In genomic region chr1:132921071-132921470, GRCm38 (mm10) we compare ENCODE assay signal across 9 mouse cellular contexts. TPM values are rescaled to one million over a fixed set of nuclear protein-coding genes. Genes with fewer than 3 reads are reported as not detected.
DNase-seq lines count a peak whose midpoint lies in the region; ATAC-seq and TF ChIP-seq lines count a peak whose summit lies in the region.
"Had no signal": no experiment of that assay in that cellular context is flagged by ENCODE, and none has a peak within 500 bp of the region (broad histone marks: within the 10 kb centered on the region; RNA-seq: fewer than 3 reads in every experiment).

No protein-coding gene starts in this region.

- no peak for TF ChIP-seq CTCF in testis, adult 2 months (IDR thresholded peaks at IDR 0.05; ENCODE audit: control insufficient read depth, insufficient read depth, insufficient replicate concordance, low read depth, low read length)

- no peak overlapping the region for H3K4me3 ChIP-seq in heart, embryonic 11.5 days (ENCODE audit: low read depth, low read length)
- H3K4me3 ChIP-seq in testis, adult 2 months (ENCODE audit: control insufficient read depth, low read depth, low read length): peak overlapping the region; percentile 41; the same call in 1 of the 2 replicates
- H3K4me3 ChIP-seq in limb, embryonic 12.5 days (replicated peaks): no peak overlapping the region

- no peak for DNase-seq in heart, adult 9 months (ENCODE audit: low spot score in 2 of 2)
- DNase-seq in testis, postnatal 10 days (ENCODE audit: low spot score): no peak
- DNase-seq in cerebellum, postnatal 36 days: no peak
- DNase-seq in urinary bladder, postnatal 4 days (ENCODE audit: low spot score in 2 of 2): no peak

- peak overlapping the region; percentile 30 for H3K4me2 ChIP-seq in heart, embryonic 11.5 days
- peak overlapping the region; percentile 22; the same call in 1 of the 2 replicates for H3K4me2 ChIP-seq in limb, embryonic 12.5 days

- 14% methylated on average over 13 of the region's 13 CpGs for WGBS in heart, embryonic 11.5 days (ENCODE audit: insufficient replicate concordance)
- 8% methylated on average over 13 of the region's 13 CpGs for WGBS in limb, embryonic 12.5 days

- H3K9me3 ChIP-seq in heart, embryonic 11.5 days (replicated peaks; ENCODE audit: control insufficient read depth, low read length): no peaks in the 10 kb centered on the region
- no peaks in the 10 kb centered on the region for H3K9me3 ChIP-seq in limb, embryonic 12.5 days

- TF ChIP-seq POLR2A in testis, adult 2 months (IDR thresholded peaks at IDR 0.05; ENCODE audit: control insufficient read depth, low read depth, low read length): no peak

- H3K9ac ChIP-seq in heart, embryonic 11.5 days (ENCODE audit: low read depth, low read length): no peak overlapping the region
- H3K9ac ChIP-seq in limb, embryonic 12.5 days (replicated peaks): no peak overlapping the region

- H3K36me3 ChIP-seq in heart, embryonic 11.5 days (ENCODE audit: control insufficient read depth, insufficient read depth, low read length): no peaks in the 10 kb centered on the region
- no peaks in the 10 kb centered on the region for H3K36me3 ChIP-seq in testis, adult 2 months (ENCODE audit: control insufficient read depth, insufficient read depth, low read length)
- no peaks in the 10 kb centered on the region for H3K36me3 ChIP-seq in limb, embryonic 12.5 days

- peaks cover 12% of the 10 kb centered on the region for H3K4me1 ChIP-seq in heart, embryonic 11.5 days (ENCODE audit: control insufficient read depth, insufficient read depth, low read length)
- no peaks in the 10 kb centered on the region for H3K4me1 ChIP-seq in testis, adult 2 months (ENCODE audit: control insufficient read depth, insufficient read depth, low read length)
- H3K4me1 ChIP-seq in limb, embryonic 12.5 days (replicated peaks): peaks cover 23% of the 10 kb centered on the region

- H3K27ac ChIP-seq in heart, embryonic 11.5 days (ENCODE audit: low read depth, low read length): no peak overlapping the region
- H3K27ac ChIP-seq in testis, adult 2 months (ENCODE audit: control insufficient read depth, insufficient read depth, low read depth, low read length): no peak overlapping the region
- H3K27ac ChIP-seq in limb, embryonic 12.5 days: no peak overlapping the region

- H3K27me3 ChIP-seq in heart, embryonic 11.5 days (ENCODE audit: control insufficient read depth, insufficient read depth, low read length): peaks cover 5% of the 10 kb centered on the region; the same call in 1 of the 2 replicates
- no peaks in the 10 kb centered on the region for H3K27me3 ChIP-seq in testis, adult 2 months (ENCODE audit: control insufficient read depth, insufficient read depth, low read length)
- H3K27me3 ChIP-seq in limb, embryonic 12.5 days: peaks cover 55% of the 10 kb centered on the region

- no peak for ATAC-seq in heart, embryonic 11.5 days (replicated peaks; ENCODE audit: insufficient number of reproducible peaks, low FRiP score, low TSS enrichment)
- ATAC-seq in limb, embryonic 12.5 days (ENCODE audit: insufficient number of reproducible peaks, insufficient read depth, low FRiP score, low TSS enrichment, low read depth): no peak
- no peak for ATAC-seq in granulocyte monocyte progenitor cell, adult 5-6 weeks (replicated peaks; ENCODE audit: poor library complexity, severe bottlenecking)

RNA-seq across cellular contexts. Expression of gene Lrrn2, which starts 41.0 kb away (rescaled TPM):
- 5.7 and 6.2 TPM in 2 replicates for polyA plus RNA-seq in heart, embryonic 11.5 days (2014; fragmentation: Nextera tagmentation; extraction: Ambion mirVana)
- 0.49 and 0.66 TPM in 2 replicates for polyA plus RNA-seq in testis, adult 2 months (2012; rRNA removed)
- 3.8 and 4.0 TPM in 2 replicates for polyA plus RNA-seq in limb, embryonic 12.5 days (2016; fragmentation: Nextera tagmentation; extraction: Ambion mirVana)
- total RNA-seq in granulocyte monocyte progenitor cell, adult 5-6 weeks (2014; fragmentation: Nextera tagmentation): not detected in 2 replicates
- total RNA-seq in granulocyte monocyte progenitor cell, adult 5-6 weeks (2017): not detected in 2 replicates
- total RNA-seq: neutrophil, adult 5-6 weeks had no signal
